1 mouse cellular context compared by ENCODE assay signal in the genomic region with DNA sequence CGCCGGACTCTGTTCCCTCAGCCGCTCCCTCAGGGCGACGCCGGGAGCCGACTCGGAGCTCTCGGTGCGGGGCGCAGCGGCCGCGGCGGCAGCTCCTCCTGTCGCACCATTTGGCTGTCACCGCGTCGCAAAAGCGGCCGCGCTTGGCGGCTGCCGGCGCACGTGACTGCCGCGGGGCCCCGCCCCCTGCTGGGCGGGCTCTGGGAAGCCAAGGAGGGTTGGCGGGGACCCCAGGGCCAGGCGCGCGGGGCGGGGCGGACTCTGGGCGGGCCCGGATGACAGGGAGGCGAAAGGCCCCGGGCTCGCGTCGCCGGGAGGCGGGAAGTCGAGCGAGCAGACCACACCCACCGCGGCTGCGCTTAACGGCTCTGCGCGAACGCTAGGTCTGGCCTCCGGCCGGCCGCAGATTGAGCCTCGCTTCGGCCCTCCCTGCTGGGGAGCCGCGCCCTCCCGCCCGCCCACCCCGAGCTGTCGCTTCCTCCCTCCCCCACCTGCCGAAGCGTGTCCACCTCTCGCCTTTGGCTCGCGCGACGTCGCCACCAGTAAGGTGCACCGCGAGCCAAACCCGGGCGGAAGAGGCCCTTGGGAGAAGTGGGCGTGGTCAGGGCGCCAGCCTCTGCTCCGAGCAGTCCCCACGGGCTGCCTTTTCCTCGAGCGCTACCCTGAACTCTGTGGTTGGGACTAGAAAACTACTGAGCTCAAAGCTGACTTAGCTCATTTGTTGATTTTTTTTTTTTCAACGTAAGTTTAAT.
A peak's percentile ranks its signal among the peaks of the same experiment; 100 is the strongest.
TF ChIP-seq lines count a peak whose summit lies in the region.

A gene (minus strand): TSS at position 133 of the 752 bp plus-strand sequence.

TF ChIP-seq in myocyte, 11 proteins besides CTCF, POLR2A, EP300 and RAD21 (continued from another document):
- TF ChIP-seq MYOD1 (IDR thresholded peaks at IDR 0.05; ENCODE audit: control insufficient read depth in 1 of 3, insufficient read length in 2 of 3, low read depth in 2 of 3) (peak in 1 of 3 experiments; percentile 20), MYOG (IDR thresholded peaks at IDR 0.05; ENCODE audit: control insufficient read depth in 1 of 3, insufficient read depth in 1 of 3, insufficient read length in 2 of 3, low read depth in 2 of 3) (peak in 1 of 3 experiments; percentile 15), REST (IDR thresholded peaks at IDR 0.05; ENCODE audit: insufficient read depth, insufficient read length) (no peak), POLR2AphosphoS2 (IDR thresholded peaks at IDR 0.05; ENCODE audit: insufficient read length, low read depth) (peak; percentile 50)
